Mouse (Mus musculus): ENCODE data around the gene Med24.

The Med24 gene

DNA sequence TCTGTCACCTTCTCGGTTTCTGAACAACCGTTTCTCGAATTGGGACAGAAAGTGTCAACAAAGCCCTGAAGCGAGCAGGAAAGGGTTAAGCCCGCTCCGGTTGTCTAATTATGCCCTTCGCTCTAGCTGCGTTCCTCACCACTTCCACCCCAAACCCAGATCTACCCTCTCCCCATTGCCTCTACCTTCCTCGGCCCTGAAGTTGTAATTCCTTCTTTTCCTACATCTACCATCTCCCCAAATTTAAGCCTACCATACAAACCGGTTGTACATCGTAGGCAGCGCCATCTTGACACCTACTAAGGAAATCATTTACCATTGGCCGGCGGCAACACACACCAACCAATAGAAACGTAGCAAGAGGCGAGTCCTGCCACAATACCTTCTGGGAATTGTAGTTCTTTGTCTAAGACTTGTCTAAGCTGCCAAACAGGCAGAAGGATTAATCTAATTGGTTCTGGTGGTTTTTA is at the start of gene Med24:
Gene Med24, minus strand, starts transcription at position 317 of the 470 bp plus-strand sequence.
- peak; percentile 94 for DNase-seq

DNA sequence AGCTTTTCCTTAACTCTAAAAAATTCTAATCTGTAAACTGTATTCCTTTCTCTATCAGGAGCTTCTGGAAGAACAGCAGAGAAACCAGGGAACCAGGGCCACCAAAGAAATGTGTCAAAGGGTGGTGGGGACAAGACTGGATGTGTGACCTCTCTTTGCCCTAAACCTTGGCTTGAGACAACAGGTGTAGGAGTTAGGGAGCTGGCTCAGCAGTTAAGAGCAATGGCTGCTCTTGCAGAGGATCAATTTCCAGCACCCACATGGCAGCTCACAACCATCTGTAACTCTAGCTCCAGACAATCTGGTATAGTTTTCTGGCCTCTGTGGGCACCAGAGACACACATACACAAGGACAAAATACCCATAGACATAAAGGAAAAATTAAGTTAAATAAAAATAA is 48.7 kb upstream of the Med24 start:
- DNase-seq: no peak

DNA sequence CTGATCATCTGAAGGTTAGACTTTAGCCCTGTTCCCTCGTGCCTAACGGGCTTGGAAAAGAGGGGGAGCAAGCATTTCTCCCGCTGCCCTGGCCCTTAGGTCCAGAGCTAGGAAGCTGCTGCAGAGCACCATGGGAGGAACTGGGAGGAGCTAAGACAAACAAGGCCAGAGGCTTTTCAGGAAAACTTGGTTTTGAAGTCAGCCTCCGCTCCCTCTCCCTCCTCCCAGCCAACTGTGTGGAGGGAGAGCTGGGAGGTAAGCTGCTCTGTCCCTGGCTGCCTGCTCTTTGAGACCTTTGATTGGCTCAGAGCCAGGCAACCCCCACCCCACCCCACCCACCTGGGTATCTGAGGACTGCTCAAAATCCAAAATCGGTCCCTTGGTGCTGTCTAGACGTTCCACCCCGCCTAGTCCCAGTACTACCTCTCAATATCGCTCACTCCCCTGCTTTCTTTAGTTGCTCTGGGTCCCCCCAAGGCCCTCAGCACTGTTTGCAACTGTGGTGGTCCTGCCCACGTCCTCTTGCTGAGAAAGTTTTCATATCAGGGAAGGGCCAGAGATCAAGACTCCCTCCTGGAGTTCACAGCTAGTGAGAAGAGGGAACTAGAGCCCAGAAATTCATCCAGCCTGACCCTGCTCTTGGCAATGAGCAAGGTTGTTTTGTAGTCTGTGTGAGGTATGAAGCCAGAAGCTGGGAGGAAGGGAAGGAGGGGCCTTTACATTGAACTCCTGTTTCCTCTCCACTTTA is 47.8 kb upstream of the Med24 start:
- DNase-seq: peak; percentile 84

DNA sequence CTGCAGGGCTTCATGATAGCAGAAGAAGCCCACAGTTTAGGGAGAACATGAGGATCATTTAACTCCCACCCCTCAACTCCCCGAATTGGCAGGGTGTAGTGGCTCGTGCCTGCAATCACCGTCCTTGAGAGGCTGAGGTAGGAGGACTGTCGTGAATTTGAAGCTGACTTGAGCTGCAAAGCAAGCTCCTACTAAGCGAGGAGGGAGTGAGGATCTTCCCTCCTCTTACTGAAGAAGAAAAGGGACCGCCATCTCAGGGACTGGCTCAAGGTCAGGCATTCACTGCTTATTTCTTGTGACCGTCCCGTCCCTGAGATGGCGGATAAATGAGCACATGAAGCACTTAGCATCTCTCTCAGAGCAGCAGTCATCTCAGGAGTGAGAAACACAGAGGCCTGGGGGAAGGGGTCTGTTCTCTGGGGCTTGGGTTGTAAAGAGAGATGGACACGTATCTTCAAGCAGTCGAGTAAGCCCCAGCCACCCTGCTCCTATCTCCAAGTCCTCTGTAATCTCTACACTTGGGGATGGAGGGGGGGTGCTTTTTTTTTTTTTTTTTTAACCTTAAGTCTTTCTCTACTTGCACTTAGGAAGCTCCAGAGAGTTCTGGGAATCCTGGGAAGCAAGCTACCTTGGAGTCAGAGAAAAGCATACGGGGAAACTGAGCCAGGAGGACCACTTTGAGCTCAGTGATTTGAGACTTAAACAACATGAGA is 47.0 kb upstream of the Med24 start:
- no peak for DNase-seq

DNA sequence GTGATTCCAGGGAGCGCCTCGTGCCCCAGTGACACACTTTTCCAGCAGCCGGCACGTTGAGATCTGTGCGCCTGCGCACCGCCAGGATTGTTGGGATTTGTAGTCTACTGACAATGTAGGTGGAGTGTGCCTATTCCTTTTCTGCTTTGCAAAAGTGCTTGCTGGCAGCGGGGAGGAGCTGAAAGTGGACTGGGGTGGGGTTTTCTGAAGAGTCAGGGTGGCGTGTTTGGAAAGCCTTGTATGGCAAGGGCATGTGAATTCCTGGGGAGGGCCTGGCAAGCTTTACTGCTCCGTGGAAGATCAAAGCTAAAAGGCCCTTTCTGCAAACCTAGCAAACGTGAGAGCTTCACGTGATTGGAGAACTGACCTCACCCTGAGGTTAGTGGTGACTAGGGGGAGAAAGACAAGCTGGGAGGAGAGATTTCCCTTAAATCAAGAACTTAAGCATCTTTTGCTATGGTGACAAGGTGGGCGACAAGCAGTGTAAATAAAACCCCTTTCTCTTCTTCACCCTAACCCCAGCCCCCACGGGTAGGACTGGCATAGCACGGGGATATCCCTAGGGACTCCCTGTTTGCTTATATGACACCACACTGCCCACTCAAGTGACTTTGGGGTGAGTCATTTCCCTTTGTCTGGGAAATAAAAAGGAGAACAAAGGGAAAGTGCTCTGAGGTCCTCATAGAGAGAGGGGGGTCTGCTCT is 46.3 kb upstream of the Med24 start:
- peak; percentile 99 for DNase-seq

DNA sequence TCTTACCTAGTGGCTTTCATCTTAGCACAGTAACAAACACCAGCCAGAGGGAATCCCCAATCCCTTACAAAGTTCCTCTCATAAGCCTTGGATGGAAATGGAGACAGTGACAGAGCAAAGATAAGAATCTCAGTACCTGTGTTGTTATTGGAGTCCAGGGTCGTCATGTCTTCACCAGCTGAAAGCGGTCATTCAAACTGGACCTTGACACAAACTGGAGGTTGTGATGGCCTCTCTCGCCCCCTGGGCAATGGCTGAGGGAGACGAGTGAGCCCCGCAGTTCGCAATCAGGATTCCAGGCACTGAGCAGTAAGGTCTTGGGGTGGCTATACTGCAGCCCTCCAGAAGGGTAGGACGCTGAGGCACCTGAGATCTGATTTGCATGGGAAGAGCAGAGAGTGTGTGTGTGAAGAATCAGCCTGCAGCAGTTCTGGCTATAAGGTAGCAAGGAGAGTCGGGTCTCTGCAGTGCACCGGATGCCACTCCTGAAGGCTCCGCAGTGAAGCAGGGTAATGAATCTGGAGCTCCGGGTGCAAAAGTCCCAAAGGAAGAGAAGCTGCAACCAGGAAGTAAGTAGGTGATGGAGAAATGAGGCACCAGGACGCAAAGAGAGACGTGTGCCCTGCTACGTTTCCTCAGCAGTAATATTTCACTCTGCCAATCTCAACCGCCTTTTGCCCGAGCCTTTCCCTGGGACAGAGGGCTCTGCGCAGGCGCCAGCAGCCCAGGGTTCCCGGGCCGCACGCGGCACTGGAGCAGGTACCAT is 45.5 kb upstream of the Med24 start, which contains the start of gene Nr1d1:
Gene Nr1d1, minus strand, starts transcription at position 752 of the 766 bp plus-strand sequence.
- no peak for DNase-seq

DNA sequence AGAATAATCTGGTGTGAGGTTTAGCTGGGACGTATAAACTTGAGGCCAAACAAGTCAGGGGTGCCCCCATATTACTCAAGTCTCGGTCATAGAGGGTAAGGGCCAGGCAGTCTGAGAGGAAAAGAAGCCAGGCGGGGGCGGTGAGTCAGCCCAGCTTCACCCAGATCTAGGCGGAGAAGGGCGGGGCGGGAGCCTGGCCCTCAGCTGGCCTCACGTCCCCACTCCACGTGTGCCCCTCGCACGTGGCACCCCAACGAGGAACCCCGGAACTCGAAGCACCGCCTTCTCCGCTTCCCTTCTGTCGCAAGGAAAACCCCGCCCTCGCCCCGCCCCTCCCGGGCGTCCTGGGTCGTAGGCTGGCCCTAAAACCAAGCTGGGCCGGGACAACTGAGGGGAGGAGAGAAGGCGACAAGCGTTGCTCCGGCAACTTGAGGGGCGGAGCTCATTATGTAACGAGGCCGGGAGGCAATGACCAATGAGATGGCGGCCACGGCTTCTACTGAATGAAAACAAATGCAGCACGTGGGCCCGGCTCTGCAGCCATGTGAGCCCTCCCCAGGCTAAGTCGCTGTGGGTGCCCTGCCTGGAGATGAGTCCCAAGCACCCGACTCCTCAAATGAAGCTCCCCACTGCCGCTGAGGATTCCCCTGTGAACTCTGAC is 44.5 kb upstream of the Med24 start:
- DNase-seq: peak; percentile 100

DNA sequence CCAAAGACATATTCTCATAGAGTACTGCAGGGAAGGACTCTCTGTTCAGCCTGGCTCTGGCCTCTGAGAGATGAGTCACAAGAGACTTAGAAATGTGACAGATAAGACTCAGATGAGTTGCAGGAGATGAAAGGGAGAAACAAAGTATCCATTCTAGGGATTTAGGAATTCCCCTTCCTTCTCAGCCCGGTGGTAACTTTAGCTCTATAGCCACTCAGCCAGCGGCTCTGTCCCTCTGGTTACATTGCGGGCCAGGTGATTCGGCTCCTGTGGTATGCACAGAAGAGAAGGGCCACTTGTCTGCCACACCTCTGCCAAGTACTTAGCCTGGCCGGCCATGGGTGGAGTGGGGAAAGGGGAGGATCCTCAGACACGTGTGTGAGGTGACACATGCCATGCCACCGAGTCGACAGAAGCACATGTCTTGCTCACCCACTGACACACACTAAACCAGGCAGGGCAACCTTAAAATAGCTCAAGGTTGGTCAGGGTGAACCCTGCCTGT is 43.5 kb upstream of the Med24 start:
- DNase-seq: peak; percentile 84

DNA sequence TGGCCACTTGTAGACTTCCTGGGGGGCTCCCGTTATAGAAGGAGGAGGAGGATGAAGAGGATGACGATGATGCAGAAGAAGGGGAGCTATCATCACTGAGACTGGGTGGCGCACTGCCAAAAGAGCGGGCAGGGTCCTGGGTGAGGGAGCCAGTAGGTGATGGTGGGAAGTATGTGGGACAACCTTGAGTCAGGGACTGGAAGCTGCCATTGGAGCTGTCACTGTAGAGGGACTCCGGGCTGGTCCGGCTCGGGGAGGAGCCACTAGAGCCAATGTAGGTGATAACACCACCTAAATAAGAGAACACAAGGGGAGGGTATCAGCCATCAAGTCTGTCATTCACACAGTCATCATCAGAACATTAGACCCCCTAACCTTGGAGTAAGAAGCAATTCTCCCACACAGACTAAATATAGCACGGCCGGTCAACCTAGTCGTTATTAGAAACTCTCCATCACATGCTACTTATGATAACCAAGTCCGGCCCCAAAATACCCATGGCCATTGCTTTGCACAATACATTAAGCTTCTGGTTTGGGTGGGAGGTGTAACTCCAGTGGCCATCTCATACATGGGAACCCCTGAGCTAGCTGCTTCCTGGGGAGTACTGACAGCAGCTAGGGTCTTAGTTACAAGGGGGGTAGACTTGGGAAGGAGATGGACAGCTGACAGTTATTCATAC is 42.8 kb upstream of the Med24 start:
- peak; percentile 37 for DNase-seq

DNA sequence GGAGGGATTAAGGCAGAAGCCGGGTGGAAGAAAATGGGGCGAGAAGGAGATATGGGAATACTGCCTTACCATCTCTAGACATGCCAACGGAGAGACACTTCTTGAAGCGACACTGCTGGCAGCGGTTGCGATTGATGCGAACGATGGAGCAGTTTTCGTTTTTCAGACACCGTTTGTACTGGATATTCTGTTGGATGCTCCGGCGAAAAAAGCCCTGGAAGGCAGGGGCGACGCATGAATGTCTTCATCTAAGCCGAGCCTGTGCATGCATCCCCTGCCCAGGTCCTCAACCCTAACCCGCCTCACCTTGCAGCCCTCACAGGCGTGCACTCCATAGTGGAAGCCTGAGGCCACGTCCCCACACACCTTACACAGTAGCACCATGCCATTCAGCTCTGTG is 41.9 kb upstream of the Med24 start:
- no peak for DNase-seq

DNA sequence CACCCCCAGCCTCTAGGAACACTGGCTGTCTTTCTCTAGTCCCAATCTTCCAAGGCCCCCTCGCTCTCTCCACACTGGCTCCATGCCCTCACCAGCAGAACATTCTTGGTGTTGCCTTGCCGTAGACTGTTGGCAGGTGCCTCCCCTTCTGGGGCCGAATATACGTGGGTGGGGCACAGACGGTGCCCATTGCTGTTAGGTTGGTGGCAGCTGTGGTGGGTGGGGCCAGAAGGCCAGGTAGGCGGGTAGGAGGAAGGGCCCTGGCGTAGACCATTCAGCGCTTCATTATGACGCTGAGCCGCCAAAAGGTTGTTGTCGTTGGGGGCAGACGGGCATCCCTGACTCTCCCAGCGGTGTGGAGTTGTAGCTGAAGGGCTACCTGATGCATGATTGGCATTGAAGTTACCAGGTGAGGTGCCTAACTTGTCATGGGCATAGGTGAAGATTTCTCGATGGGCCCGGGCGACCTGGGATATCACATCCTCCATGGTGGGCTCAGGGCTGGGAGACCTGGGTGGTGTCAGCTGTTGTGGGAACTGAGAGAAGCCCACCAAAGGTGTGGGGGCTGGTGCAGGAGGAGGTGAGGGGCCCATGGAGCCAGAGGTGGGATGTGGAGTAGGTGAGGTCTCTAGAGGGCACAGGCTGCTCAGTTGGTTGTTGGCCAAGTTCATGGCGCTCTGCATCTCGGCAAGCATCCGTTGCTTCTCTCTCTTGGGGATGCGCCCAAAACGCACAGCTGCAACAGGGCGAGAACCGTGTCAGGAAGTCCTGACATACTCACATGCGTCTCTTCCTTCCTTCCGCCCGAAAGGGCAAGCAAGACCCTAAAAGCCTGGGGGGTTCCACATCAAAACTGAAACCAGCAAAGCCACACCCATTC is 41.1 kb upstream of the Med24 start:
- peak; percentile 46 for DNase-seq

DNA sequence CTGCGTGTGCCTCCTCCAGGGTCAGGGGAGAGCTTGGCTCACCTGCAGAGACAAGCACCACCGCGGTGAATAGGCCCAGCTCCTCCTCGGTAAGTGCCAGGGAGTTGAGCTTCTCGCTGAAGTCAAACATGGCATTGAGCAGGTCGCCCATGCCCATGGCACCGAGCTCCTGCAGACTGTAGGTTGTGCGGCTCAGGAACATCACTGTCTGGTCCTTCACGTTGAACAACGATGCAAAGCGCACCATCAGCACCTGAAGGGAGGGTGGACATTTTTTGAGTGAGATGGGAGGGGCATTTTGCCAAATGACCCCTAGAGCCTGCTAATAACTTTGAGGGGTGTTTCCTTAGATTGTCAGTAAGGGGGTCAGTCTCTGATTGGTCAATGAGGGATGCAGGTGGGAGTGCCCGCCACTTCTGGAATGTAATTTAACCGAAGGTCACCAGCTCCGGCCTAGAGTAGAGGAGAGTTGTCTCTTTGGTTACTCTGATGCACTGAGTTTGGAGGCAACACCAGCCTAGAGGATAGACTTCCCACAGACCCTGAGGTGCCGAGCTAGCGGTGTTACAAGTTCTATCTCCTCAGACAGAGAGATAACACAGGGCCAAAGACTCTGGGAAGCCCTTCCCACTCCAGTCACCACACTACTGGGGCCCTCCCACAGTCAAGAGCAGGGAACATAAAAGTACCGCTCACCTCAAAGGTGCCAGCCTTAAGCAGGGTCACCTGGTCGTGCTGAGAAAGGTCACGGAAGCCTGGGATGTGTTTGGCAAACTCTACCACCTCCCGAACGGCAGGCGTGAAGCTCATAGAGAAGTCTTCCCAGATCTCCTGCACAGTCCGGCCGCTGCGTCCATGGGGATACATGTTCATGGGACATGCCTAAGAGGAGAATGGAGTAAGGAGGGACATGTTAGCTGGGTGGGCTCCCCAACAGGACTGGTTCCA is 40.0 kb upstream of the Med24 start:
- peak; percentile 13 for DNase-seq

DNA sequence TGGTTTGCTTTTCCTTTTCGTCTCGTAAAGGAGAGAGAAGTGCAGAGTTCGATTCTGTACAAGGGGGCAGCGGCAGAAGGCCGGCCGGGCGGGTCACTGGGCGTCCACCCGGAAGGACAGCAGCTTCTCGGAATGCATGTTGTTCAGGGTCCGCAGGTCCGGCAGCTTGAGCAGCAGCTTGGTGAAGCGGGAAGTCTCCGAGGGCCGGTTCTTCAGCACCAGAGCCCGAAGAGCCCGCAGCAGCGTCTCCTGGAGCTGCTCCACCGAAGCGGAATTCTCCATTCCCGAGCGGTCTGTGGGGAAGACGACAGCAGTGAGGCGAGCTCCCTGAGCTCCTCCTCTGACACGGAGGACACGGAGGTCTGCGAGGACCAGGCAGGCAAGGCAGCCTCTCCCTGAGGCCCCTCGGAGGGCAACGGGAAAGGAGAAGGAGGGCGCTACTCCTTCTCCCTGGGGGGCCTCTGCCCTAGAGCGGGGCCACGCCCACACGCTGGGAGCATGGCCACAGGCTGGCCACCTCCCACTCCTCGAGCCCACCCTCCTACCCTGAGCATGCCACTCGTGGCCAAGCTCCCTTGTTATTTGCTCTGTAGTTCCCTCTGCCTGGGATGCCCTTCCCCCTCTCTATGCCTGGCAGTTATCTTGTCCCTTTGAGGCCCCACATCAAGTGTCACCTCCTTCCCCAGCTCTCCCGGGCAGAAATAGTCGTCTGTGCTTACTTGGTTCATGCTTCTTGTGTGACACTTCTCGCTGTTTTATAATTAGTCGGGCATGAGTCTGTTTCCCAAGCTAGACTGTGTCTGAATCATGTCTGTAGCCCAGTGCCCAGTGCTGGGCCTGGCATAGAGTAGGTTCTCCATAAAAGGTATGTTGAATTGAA is 39.1 kb upstream of the Med24 start:
- DNase-seq: peak; percentile 48

DNA sequence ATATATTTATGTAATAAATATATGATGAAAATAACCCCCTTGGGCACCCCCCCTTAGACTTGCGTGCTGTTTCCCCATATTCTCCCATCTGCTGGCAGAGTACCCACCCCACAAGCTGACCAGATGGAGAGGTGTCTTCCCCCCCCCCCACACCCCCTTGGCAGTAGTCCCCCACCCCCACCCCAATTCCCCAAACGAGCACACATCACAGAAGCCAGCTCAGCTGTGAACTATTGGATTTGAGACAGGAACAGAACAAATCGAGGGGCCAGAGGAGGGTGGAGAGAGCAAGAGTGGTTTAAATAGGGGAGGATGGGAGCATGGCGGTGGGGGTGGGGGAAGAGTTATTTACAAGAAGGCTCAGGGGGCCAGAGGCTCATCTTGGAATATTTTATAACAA is 38.5 kb upstream of the Med24 start:
- peak; percentile 12 for DNase-seq

DNA sequence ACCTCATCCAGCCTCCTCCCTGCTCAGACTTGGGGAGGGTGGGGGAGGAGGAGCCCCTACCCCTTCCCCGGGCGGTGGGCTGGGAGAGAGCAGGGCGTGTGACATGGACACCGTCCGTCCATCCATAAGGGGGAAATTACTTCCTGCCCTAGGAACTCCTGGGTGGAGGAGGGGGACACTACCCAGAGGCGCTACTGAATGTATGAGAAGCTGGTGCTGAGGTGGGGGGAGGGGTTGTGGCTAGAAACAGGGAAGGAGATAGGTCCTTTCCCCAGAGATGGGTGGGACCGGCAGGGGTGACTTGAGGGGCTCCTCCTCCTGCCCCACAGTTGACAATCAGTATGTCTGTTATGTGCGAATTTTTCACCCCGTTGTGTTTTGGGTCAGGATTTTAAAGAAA is 38.0 kb upstream of the Med24 start:
- DNase-seq: peak; percentile 69

DNA sequence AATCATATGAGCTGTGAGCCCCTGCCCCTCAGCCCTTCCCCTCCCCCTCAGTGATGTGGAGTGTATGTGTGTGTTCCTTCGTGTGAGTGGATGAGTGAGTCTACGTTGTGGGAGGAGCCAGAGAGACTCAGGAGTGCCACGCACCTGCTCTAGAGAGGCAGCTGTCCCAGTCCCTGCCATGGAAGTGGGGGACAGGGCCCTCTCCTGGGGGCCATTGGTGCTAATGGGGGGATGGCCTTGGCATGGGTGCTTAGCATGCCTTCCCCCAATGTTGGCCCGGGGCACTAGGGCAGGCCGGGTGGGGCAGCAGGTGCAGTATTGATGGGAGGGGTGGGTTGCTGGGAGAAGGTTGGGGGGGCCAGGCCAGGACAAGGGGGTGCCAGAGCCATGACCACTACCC is 37.6 kb upstream of the Med24 start:
- peak; percentile 36 for DNase-seq

DNA sequence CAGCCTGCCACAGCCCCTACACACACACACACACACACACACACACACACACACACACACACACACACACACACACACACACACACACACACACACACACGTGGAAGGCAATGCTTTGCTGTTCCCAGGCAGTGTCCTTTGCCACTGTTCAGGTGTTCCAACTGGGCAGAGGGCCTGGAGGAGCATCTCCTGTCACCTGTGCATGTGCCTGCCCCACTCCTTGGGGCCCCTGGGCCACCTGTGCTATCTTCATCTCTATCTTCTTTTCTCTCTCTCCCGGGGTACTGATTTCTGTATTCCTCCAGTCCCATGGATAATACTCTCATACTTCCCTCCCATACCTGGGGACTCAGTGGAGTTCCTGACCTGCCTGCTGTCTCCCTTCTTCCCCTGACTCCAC is 37.1 kb upstream of the Med24 start:
- no peak for DNase-seq

All from lung, postnatal 10 days (tissue).